Mouse (Mus musculus) MEL (cell line): ENCODE measurements around the gene Kdm5a. TPM values are rescaled to one million over a fixed set of nuclear protein-coding genes. Genes with fewer than 3 reads are reported as not detected.

Experiments
- DNase-seq: peaks from one replicate; pipeline ENCODE4 v3.0.0; 2011; ENCODE audit warnings: low read depth, low spot score
- H3K27ac ChIP-seq: 2 replicates; pipeline ENCODE4 v1.5.1; 2012; ENCODE audit warnings: low read depth, mild to moderate bottlenecking, control low read depth, low read length, moderate library complexity; ENCODE audit not compliant: control insufficient read depth
- H3K27me3 ChIP-seq, 2 experiments: fragments of 150-350 bp in 1 of 2; sonication (generic) in 1 of 2; 2 replicates each; pipeline ENCODE4 v1.6.1; 2012; ENCODE audit warnings: low read length in 2 of 2, mild to moderate bottlenecking in 2 of 2, improper control_type of control experiment in 1 of 2, moderate library complexity in 1 of 2; ENCODE audit not compliant: insufficient read depth in 2 of 2, control insufficient read depth in 1 of 2
- H3K36me3 ChIP-seq, 2 experiments: 2 replicates each; pipeline ENCODE4 v1.6.1; 2012 to 2014; ENCODE audit warnings: low read length in 2 of 2, improper control_type of control experiment in 1 of 2, inconsistent platforms in 1 of 2, mild to moderate bottlenecking in 1 of 2; ENCODE audit not compliant: insufficient read depth in 2 of 2, control insufficient read depth in 1 of 2
- H3K4me1 ChIP-seq, 2 experiments: fragments of 150-350 bp in 1 of 2; sonication (generic) in 1 of 2; 2 replicates each; pipeline ENCODE4 v1.6.1; 2012; ENCODE audit warnings: low read length in 2 of 2, improper control_type of control experiment in 1 of 2, mild to moderate bottlenecking in 1 of 2; ENCODE audit not compliant: insufficient read depth in 2 of 2, control insufficient read depth in 1 of 2
- H3K4me3 ChIP-seq, 2 experiments: fragments of 150-350 bp in 1 of 2; sonication (generic) in 1 of 2; 2 replicates each; pipeline ENCODE4 v1.5.1; 2012; ENCODE audit warnings: low read depth in 2 of 2, low read length in 2 of 2, mild to moderate bottlenecking in 2 of 2, moderate library complexity in 2 of 2, control low read depth in 1 of 2, improper control_type of control experiment in 1 of 2; ENCODE audit not compliant: control insufficient read depth in 1 of 2, insufficient read depth in 1 of 2
- H3K79me2 ChIP-seq: 2 replicates; pipeline ENCODE4 v1.6.1; 2012; ENCODE audit warnings: mild to moderate bottlenecking, low read length, moderate library complexity; ENCODE audit not compliant: control insufficient read depth, poor library complexity, insufficient read depth
- H3K9ac ChIP-seq: 2 replicates; pipeline ENCODE4 v1.6.1; 2012; ENCODE audit warnings: low read depth, mild to moderate bottlenecking, control low read depth, low read length, moderate library complexity; ENCODE audit not compliant: control insufficient read depth, poor library complexity, severe bottlenecking
- H3K9me3 ChIP-seq: fragments of 150-350 bp; sonication (generic); replicated peaks from 2 replicates; pipeline ENCODE4 v1.6.1; 2012; ENCODE audit warnings: mild to moderate bottlenecking, low read length, improper control_type of control experiment, moderate library complexity; ENCODE audit not compliant: insufficient read depth
- GABPA ChIP-seq: IDR thresholded peaks from 2 replicates; pipeline ENCODE4 v1.6.1; 2012; ENCODE audit warnings: low read depth, mild to moderate bottlenecking, inconsistent platforms, low read length, improper control_type of control experiment, moderate library complexity
- KAT2A ChIP-seq: conservative IDR thresholded peaks from 2 replicates; pipeline ENCODE4 v1.6.1; 2012; ENCODE audit warnings: low read depth, low read length, improper control_type of control experiment, inconsistent platforms
- MXI1 ChIP-seq: IDR thresholded peaks from 2 replicates; pipeline ENCODE4 v1.6.1; 2011; ENCODE audit warnings: mild to moderate bottlenecking, low read depth, low read length, improper control_type of control experiment
- MYB ChIP-seq: IDR thresholded peaks from 2 replicates; pipeline ENCODE4 v1.6.1; 2011; ENCODE audit warnings: mild to moderate bottlenecking, low read depth, low read length, improper control_type of control experiment
- NRF1 ChIP-seq: IDR thresholded peaks from 2 replicates; pipeline ENCODE4 v1.6.1; 2014; ENCODE audit warnings: low read depth, mild to moderate bottlenecking, inconsistent platforms, low read length, improper control_type of control experiment, moderate library complexity; ENCODE audit not compliant: poor library complexity, insufficient read depth, severe bottlenecking
- POLR2AphosphoS2 ChIP-seq: IDR thresholded peaks from 2 replicates; pipeline ENCODE4 v1.6.1; 2011; ENCODE audit warnings: low read length, improper control_type of control experiment
- POLR2AphosphoS5 ChIP-seq: IDR thresholded peaks from 2 replicates; pipeline ENCODE4 v1.6.1; 2012; ENCODE audit warnings: low read depth, borderline replicate concordance, mild to moderate bottlenecking, inconsistent platforms, low read length, moderate library complexity, mixed read lengths
- SIN3A ChIP-seq: IDR thresholded peaks from 2 replicates; pipeline ENCODE4 v1.6.1; 2012; ENCODE audit warnings: low read length, improper control_type of control experiment, inconsistent platforms
- USF1 ChIP-seq: IDR thresholded peaks from 2 replicates; pipeline ENCODE4 v1.6.1; 2014; ENCODE audit warnings: low read depth, mild to moderate bottlenecking, inconsistent platforms, low read length, improper control_type of control experiment, moderate library complexity
- USF2 ChIP-seq, 2 experiments: IDR thresholded peaks; 2 replicates each; pipeline ENCODE4 v1.6.1; 2011 to 2012; ENCODE audit warnings: improper control_type of control experiment in 2 of 2, low read length in 2 of 2, borderline replicate concordance in 1 of 2, inconsistent platforms in 1 of 2, low read depth in 1 of 2, mild to moderate bottlenecking in 1 of 2; ENCODE audit not compliant: insufficient read depth in 1 of 2
- ZKSCAN1 ChIP-seq: IDR thresholded peaks from 2 replicates; pipeline ENCODE4 v1.6.1; 2012; ENCODE audit warnings: low read depth, mild to moderate bottlenecking, inconsistent platforms, low read length, improper control_type of control experiment, moderate library complexity
- ZMIZ1 ChIP-seq: IDR thresholded peaks from 2 replicates; pipeline ENCODE4 v1.6.1; 2012; ENCODE audit warnings: low read depth, mild to moderate bottlenecking, inconsistent platforms, low read length, improper control_type of control experiment, moderate library complexity
- ZNF384 ChIP-seq: IDR thresholded peaks from 2 replicates; pipeline ENCODE4 v1.6.1; 2012; ENCODE audit warnings: low read depth, mild to moderate bottlenecking, inconsistent platforms, low read length, improper control_type of control experiment
- polyA plus RNA-seq, 2 experiments: library from polyadenylated mRNA; stranded (reverse) in 1 of 2; unstranded in 1 of 2; fragments of >175 nt in 1 of 2; fragments of >200 nt in 1 of 2; gene quantifications; 2 replicates each; pipeline versions ENCODE4 v1.2.1 to v1.2.4; 2012; ENCODE audit warnings: low replicate concordance in 2 of 2, low read depth in 1 of 2; ENCODE audit not compliant: insufficient read length in 2 of 2, insufficient read depth in 1 of 2, missing spikeins in 1 of 2
- total RNA-seq: library from RNA; depleted of rRNA; stranded (reverse); fragments of 300-350 nt; gene quantifications from 2 replicates; pipeline ENCODE4 v1.2.3, GENCODE M21; 2012

Kdm5a gene
- total and polyA plus RNA-seq, 3 experiments = 45.7 to 303 (median 121) TPM

GRCm38 (mm10) chr6:120364523-120364905, 590 bp downstream of the Kdm5a start (continued):
- no peak for TF ChIP-seq USF1

- Histone ChIP-seq H3K27ac (peak overlapping the region; percentile 46), H3K4me3 (peak overlapping the region; percentile 60 to 71), H3K36me3 (peaks cover 10 to 11% of the 10 kb centered on the region in 2 experiments), H3K4me1 (peaks cover 2 to 4% of the 10 kb centered on the region in 2 experiments; a peak in 3 of 4 replicates), H3K9me3 (no peaks in the 10 kb centered on the region), H3K27me3 (no peaks in the 10 kb centered on the region), H3K9ac (peak overlapping the region; percentile 90), H3K79me2 (peaks cover 25% of the 10 kb centered on the region)
- no peak for TF ChIP-seq USF2 (IDR thresholded peaks at IDR 0.05; ENCODE audit: borderline replicate concordance in 1 of 2, insufficient read depth in 1 of 2, low read depth in 1 of 2, low read length in 2 of 2)
- no peak for TF ChIP-seq MYB
- no peak for TF ChIP-seq ZNF384
- TF ChIP-seq ZKSCAN1 = no peak
- TF ChIP-seq NRF1 = no peak
- TF ChIP-seq POLR2AphosphoS2 = no peak
- no peak for TF ChIP-seq KAT2A
- TF ChIP-seq POLR2AphosphoS5 = no peak
- TF ChIP-seq MXI1 = peak; percentile 47; the same call in 1 of the 2 replicates
- TF ChIP-seq SIN3A = peak; percentile 28; the same call in 1 of the 2 replicates
- DNase-seq = peak; percentile 55
Observed at GRCm38 (mm10) chr6:120365051-120365450, 1.1 kb downstream of the Kdm5a start.

GRCm38 (mm10) chr6:120376736-120377135, 12.8 kb downstream of the Kdm5a start:
- Histone ChIP-seq H3K27me3 (no peaks in the 10 kb centered on the region), H3K36me3 (peaks cover 0 to 40% of the 10 kb centered on the region in 2 experiments; a peak in 3 of 4 replicates), H3K79me2 (peaks cover 1% of the 10 kb centered on the region; the same call in 1 of the 2 replicates), H3K9me3 (no peaks in the 10 kb centered on the region), H3K4me1 (no peaks in the 10 kb centered on the region), H3K9ac (no peak overlapping the region), H3K4me3 (no peak overlapping the region), H3K27ac (no peak overlapping the region)
- no peak for DNase-seq
- no peak for TF ChIP-seq GABPA

- Histone ChIP-seq H3K79me2 (no peaks in the 10 kb centered on the region), H3K36me3 (peaks cover 2 to 59% of the 10 kb centered on the region in 2 experiments; a peak in 3 of 4 replicates), H3K4me1 (no peaks in the 10 kb centered on the region), H3K27me3 (no peaks in the 10 kb centered on the region), H3K4me3 (no peak overlapping the region)
- no peak for DNase-seq
- TF ChIP-seq USF1 (peak; percentile 11; the same call in 1 of the 2 replicates), ZMIZ1 (no peak)
- TF ChIP-seq, all 39 proteins: peak for 1
- Histone ChIP-seq H3K27ac (no peak overlapping the region), H3K9ac (no peak overlapping the region), H3K9me3 (no peaks in the 10 kb centered on the region)
Observed at GRCm38 (mm10) chr6:120390054-120390453, 26.1 kb downstream of the Kdm5a start.
